Mouse (Mus musculus) neutrophil, adult 5-6 weeks (primary cell): Measurements from ENCODE around the gene Col6a1. TPM values are rescaled to one million over a fixed set of nuclear protein-coding genes. Genes with fewer than 3 reads are reported as not detected.

Source experiments
- ATAC-seq: fragments of 151-379, 151-347 bp; 2 replicates; pipeline ENCODE4 v1.8.0; 2017; ENCODE audit warnings: mild to moderate bottlenecking, moderate TSS enrichment; ENCODE audit not compliant: insufficient number of reproducible peaks, poor library complexity, low FRiP score, severe bottlenecking; ENCODE audit errors: extremely low read depth
- total RNA-seq: library from RNA; stranded (forward); fragments of 200-1000 nt; gene quantifications from 2 replicates; pipeline ENCODE4 v1.2.3, GENCODE M21; 2017

Col6a1 gene
- total RNA-seq, 1 experiment from 2014 or later, result not detected

DNA sequence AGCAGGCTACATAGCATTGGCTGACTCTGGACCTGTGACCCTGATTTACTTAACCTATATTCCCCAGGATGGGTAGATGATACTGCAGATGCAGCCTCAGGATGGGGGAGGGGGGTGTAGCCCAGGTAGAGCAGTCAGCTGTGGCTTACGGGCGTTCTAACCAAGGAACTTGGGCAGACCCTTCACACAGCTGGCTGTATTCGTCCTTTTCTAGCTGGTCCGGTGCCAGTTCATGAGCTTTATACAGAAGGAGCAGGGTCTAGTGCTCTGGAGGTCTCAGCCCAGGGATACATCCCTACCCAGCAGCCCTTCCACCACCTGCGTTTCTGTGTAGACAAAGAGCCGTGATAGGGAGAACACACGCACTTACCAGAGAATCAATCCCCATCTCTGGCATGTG, 1.3 kb upstream of the Col6a1 start:
- ATAC-seq, result no peak

DNA sequence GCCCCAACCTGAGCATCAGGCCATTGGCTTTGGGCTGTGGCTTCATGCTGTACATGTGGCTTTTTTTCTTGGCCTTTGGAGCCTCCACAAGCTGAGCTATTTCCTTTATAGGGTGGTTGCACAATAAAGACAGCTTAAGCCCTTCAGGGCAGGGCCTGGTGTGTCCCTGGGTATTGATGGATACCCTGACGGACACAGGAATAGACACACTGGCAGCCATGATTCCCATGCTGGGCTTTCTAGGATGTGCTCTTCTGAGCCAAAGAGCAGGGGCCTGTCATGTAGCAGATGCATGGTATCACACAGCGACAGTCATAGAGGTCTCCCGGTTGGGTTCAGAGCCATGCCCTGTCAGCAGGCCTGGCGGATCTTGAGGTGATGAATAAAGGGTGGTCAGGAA, 898 bp upstream of the Col6a1 start:
- ATAC-seq, result no peak

DNA sequence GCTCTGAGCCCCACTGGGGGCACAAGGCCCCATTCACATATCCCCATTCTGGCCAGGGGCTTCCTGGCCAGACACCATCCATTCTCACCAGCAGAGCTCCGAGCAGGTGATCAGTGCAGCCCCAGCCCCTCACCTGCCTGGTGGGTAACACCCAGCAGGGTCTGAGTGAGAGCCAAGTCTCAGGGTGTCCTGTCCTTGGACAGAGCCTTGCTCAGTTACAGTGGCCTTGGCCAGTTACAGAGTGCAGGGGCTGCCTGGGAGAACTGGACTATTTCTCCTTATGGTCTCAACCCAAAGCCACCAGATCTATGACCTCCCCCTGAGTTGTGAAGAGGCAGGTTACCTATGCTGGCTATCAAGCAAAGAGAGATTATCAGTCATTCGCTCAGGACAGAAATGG, 871 bp downstream of the Col6a1 start:
- no peak for ATAC-seq

DNA sequence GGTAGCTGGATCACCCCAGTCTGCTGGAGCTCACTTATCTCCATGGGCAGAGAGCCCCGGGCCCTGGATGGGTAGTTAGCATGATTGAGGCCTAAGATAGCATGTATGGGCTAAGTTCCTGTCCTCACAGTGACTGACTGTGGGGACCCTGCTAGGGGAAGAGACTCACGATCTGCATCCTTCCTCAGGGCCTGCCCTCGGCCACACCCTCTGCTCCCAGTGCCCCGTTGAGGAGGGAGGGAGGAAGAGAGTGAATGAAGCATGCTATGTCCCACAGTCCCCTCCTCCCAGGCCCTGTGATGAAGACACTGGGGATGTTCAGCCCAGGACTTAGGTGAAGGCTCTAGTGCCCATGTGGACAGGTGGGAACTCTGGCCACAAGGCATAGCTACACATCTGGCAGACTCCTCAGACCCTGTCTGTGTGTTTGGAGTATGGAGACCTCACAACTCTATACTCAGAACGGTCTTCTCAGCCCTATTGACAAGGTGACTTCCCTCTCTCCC, 1.7 kb downstream of the Col6a1 start:
- ATAC-seq, result no peak

DNA sequence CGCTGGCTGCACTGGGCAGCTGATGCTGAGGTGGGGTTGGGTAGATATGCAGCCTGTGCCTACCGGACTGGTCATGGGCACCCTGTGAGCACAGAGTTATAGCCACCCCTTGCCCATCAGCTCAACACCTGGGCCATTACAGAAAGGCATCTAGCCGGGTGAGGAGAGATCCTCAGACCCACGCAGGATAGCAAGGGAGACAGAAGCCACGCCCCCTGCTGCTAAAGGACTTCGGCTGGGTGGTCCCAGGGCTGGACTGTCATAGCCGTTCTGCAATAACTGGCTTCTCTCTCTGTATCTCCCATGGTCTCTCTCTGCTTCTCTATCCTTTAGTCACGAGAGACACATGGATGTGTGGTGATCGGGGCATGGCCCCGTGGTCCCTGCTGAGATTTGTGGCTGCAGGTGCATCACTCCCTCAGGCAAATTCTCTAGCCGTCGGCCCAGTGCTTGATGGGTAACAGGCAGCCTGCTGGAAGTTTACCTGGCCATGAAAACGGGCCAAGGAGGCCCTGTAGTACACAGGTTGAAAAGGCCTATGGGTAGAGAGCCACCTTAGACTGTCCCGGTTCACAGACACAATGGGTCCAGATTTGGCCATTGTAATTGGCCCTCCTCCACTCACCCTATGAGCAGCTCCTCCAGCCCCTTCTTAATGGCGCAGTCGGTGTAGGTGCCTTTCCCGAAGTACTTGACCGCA, 3.1 kb downstream of the Col6a1 start:
- ATAC-seq, result no peak

DNA sequence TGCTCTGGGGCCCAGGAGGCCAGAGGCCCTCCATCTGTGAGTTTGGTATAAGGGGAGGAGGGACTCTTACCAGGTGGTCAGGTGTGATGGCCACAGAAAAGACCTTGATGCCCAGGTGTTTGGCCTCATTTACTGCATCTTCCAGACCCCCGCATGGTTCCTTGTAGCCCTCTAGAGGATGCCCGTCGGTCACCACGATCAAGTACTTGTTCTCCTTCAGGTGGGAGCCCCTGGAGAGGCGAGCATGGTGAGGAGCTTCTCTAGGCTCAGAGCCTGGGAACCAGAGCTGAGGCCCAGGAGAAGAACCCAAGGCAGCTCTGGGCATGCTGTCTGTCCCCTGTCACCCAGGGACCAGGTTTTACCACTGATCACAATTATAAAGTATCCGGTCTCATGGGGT, 4.2 kb downstream of the Col6a1 start:
- no peak for ATAC-seq

DNA sequence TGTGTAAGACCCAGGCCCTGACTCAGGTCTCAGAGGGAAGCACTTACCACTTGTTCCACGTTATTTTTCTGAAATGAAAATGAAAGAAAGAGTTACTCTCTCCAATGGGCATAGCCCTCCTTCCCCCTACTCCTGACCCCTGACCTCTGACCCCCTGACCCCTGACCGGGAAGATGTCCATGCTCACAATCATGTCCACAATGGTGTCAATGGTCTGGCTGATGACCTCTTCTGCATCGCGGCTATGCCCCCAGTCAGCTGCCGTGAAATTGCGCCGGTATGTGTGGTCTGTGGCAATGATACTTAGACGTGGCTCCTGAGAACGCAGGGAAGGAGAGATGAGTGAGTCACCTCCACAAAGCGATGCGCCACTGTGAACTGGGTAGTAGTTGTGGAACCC, 4.8 kb downstream of the Col6a1 start:
- no peak for ATAC-seq

DNA sequence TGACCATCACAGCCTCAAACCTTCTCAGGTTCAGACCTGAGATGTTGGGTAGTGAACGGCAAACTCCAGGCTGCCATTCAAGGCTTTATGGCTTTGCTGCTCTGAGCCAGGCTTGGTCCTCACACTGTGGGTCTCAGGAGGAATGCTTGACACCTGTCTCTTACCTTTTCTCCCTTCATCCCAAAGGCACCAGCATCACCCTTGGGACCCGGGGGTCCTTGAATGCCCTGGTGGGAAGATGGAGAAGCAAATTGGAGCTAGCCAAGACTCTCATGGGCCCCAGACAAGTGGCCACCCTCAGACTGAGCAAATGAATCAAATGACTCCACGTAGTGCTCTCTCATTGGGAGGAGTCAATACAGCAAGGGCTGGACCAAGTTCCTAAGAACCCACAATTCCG, 8.3 kb downstream of the Col6a1 start:
- no peak for ATAC-seq

DNA sequence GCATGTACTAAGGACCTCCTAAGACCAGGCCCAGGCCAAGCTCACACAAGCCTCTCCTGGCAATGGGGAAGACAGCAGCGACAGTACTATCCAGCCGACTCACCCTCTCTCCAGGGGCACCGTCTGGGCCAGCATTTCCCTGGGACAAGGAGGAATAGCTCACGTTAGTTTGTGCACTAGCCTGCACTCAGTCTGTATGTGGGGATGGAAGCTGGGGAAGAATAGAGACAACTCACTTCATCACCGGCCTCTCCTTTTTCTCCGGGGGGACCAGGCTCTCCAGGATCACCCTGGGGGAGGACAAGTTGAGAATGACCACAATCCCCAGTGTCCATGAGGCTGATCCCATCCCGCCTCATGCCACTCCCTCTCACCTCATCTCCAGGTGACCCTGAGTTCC, 8.9 kb downstream of the Col6a1 start:
- no peak for ATAC-seq

DNA sequence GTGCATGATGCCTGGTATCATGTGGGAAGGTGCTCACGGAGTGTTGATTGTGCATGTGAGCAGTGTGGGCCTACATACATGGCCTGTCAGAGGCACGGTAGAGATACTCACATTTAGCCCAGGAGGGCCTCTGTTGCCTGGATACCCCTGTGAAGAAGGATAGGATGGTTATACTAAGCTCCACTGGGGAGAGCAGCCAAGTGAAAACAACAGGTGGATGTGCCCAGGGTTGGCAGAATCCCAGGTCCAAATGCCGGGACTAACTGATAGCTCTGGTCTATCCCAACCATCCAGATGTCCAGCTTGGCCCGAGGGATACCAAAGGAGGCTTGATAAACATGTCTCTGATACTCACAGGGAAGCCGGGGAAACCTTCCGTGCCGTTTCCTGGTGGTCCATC, 11.7 kb downstream of the Col6a1 start:
- ATAC-seq, result no peak

DNA sequence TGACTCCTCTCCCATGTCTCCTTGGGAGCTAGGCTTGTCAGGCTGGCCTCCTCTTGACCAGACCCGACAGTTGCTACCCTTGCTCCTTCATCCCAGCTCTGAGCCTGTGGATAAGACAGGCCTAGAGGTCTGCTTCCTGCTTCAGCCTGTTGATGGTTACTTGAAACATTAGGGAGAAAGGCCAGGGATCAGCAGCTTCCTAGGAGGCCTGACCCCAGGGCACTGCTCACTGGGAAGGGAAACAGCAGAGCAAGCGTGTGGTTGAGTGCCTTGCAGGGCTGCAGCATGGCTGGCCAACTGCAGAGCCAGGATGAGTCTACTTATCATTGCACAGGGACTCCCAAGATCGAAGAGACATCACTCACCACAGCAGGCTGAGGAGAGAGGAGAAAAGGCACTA, 13.5 kb downstream of the Col6a1 start:
- no peak for ATAC-seq

DNA sequence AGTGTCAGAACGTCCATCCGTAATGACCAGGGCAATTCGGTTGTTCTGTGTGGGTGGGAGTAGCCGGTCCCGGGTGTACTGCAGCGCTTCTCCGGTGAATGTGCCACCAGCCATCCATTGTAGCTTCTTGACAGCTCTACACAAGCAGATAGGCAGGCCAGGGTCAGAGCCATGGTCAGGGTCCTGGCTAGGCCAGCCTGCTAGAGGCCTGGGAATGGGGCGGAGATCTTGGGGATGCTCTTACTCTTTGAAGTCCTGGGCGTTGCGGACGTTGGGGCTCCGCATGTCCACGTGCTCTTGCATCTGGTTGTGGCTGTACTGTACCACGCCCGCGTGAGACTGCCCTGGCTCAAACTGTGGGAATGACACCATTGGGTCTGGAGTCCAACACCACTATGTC, 14.6 kb downstream of the Col6a1 start:
- no peak for ATAC-seq

DNA sequence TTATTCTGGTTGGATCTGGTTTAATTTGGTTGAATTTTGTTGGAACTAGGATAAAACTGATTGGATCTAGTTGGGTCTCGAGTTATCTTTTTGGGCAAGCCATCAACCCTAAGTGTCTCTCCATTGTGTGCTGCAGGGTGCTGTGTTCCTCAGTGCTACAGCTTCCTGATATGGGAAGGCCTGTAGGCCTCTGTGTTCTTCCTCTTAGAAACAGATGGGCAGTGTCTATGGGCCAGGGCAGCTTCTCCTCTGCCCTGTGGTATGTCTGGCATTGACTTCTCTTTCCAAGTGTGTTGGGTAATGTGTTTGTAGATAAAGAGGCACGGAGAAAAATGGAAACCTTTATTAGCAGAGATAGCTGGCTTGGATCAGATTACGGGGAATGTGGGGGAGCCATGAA, 17.5 kb downstream of the Col6a1 start:
- no peak for ATAC-seq

DNA sequence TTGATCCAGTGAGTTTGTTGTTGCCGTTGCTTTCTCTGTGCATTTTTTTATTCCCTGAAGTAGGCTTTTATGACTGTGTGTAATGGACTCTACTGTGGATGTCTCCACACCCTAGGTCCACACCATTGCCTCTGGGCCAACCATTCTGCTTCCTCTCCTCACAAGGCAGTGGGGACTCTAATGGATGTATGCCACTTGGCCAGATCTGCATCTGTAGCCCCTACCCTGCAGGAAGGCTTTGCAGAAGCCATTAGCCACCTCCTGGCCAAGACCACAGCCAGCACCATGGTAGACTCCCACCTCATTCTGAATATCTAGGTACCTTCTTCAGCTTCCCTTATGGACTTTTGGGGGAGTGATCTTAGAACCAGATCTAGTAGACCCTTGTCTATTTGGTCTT, 18.4 kb downstream of the Col6a1 start:
- no peak for ATAC-seq

DNA sequence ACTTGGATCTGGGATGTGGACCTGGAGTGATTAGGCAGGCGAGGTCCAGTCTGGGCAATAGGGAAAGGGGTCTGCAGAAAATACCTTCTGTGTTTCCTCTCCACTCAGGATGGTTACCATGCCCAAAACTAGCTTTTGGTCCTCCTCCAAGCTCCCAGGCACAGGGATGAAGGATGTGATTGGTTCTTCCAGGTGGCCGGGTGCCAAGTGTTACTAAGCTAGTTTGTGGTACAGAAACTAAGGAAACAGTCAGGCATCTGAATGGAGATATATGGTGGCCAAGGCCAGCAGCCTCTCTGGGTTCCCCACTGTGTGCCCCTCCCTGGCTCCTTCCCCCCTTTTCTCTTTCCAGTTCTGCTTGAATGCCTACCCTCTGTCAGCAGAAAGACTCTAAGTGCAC, 19.0 kb downstream of the Col6a1 start:
- no peak for ATAC-seq

DNA sequence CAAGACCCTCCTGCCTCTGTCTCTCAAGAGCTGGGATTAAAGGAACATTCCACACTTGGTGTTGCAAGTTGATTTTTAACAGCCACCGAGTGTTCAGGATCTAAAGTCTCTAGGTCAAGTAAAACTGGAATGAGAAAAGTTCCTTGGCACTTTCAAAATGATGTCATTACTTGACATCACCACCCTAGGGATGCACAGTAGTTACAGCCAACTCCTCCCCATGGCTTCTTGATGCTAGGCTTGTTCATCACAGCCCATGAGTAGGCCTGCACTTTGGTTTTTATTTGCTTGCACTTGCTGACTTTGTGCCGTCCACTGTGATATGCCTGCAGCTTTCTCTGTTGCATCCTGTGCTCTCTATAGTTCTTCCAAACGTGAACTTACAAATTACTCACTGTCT, 21.6 kb downstream of the Col6a1 start:
- no peak for ATAC-seq

DNA sequence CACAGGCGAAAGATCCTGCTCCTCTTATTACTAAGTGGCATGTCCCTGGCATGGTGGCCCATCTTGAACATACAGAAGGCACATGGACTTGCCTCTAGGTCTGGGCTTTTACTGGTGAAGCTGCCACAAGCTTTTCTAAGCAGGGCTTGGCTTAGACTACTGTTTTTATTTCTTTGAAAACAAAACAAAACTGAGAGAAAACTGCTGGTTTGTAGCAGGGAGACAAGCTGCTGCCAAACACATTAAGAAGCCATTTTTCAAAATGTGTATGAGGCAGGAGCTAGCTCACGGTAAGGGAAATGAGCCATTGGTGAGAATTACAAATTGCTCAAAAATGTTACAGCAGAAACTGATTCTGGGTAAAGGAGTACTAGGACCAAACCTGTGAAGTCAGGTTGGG, 24.5 kb downstream of the Col6a1 start:
- ATAC-seq, result no peak

DNA sequence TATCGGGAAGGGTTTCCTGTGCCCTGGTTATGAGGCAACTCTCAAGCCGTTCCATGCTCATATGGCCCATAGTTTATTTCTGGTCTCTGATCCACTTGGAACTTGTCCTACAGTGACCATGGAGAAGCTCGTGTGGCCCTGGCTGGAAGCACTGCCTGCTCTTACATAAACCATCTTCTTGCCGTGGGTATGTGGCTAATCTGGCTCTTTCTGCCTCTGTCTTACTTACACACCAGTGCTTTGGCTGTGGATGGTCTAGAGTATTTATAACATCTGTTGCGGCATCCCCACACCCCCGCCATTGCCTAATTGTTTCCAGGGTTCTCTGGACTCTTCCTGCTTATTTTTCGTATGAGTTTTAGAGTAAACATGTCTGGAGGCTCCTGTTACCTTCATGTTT, 26.2 kb downstream of the Col6a1 start:
- ATAC-seq, result no peak

DNA sequence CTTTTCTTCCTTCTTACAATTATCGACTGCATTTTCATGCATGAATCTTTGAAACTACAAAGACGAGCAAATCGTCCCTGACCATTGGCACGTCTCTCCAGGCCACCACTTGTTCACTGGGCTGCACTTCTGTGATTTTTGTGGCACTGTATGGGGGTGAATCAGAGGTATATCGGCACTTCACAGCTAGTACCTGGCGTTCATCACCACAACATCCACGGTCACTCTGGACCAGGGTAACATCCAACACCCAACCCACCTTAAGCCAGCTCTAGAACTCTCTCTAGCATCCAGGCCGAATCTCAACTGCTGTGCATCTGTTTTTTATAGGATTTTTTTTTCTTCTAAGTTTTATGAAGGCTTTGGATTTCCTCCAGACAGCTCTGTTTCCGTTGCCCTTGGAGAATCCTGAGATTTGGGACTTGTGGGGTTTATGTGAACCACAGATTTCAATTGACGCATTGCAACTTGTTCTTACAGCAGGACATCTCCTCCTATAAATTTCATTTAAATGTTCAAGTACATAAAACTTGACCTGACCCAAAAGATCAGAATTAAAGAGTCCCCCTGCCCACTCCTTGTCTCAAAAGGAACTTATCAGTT, 30.6 kb downstream of the Col6a1 start:
- ATAC-seq, result no peak

DNA sequence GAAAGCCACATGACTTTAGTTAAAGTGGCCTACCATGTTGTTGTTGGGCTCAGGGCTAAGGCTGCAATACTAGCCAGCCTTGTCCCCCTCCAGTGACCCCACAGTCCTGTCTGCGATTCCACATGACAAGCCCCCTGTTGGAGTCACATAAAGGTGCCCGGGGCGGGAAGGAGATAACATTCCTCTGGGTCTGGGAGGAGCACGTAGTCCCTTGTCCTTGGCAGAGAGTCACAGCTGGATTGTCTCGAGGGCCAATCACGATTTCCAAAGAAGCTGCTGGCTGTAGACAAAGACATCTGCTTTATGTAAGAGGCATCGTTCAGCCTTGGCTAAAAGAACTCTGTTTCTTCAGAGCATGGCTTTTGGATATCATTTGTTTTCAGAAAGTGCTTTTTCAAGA, 31.2 kb downstream of the Col6a1 start:
- ATAC-seq, result no peak

DNA sequence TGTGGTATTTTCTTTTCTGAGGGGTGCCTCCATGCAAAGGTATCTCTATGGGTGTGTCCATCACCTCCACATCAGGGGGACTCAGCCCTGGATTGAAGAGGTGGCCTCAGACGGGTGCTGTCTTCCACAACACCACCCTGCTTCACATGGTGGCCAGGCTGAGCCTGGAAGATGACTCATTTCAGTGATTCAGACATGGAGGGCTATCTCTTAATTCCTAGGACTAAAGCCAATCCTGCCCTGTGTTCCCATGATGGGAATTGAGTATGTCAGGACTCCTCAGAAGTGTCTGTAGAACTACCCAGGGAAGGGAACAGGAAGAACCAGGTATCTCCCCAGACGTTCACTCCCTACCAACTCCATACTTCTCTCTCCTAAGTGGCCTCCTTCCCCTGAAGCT, 32.5 kb downstream of the Col6a1 start:
- no peak for ATAC-seq
